Mouse (Mus musculus): ENCODE measurements around the gene Ceacam19.

DNA sequence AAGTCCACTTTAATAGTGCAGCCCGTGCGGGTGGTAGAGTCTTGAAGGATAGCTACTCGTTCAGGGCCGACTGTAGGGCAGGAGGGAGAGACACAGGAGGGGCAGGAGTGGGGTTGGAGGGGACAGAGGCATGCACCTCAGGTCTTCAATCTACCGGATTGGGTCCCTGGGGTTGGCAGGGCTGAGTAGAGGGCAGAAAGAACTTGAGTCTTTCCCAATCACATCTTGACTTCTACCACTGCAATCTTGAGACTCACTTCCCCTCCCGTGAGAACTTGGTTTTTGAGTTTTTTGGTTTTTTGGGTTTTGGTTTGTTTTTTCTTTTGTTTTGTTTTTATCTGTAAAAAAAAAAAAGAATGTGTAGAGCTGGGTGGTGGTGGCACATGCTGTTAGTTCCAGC, 31.5 kb downstream of the Ceacam19 start:
- TF ChIP-seq POLR2A (IDR thresholded peaks at IDR 0.05; ENCODE audit: control insufficient read depth, extremely low read depth, insufficient read depth, low read length, poor library complexity) (no peak), CTCF (IDR thresholded peaks at IDR 0.05; ENCODE audit: borderline replicate concordance, control insufficient read depth, extremely low read depth, insufficient read depth, low read length, poor library complexity) (no peak)

All from thymus, adult 2 months (tissue).